Mouse (Mus musculus): ENCODE measurements around the gene Prc1. TPM values are rescaled to one million over a fixed set of nuclear protein-coding genes. Genes with fewer than 3 reads are reported as not detected.

Prc1 gene
- polyA plus RNA-seq, 1 experiment = 258 TPM

DNA sequence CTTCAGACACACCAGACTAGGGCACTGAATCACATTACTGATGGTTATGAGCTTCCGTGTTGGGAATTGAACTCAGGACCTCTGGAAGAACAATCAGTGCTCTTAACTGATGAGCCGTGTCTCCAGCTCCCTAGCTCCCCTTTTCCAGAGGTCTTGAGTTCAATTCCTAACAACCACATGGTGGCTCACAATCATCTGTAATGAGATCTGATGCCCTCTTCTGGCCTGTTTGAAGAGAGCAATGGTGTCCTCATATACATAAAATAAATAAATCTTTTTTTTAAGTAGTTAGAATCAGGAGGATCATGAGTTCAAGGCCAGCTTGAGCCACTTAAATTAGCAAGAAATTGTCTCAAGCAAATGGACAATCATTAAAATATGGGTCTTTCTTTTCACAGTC is 38.3 kb upstream of the Prc1 start:
- Histone ChIP-seq H3K4me1 (ENCODE audit: control insufficient read depth, insufficient read depth, low read length) (peaks cover 2% of the 10 kb centered on the region), H3K36me3 (ENCODE audit: control insufficient read depth, insufficient read depth, low read length, poor library complexity, severe bottlenecking) (no peaks in the 10 kb centered on the region), H3K9me3 (replicated peaks; ENCODE audit: control insufficient read depth, insufficient read depth, low read length, poor library complexity, severe bottlenecking) (no peaks in the 10 kb centered on the region), H3K27ac (ENCODE audit: insufficient read depth, low read length) (no peak overlapping the region), H3K27me3 (ENCODE audit: control insufficient read depth, insufficient read depth, low read length, poor library complexity, severe bottlenecking) (no peaks in the 10 kb centered on the region), H3K4me3 (ENCODE audit: low read depth, low read length) (no peak overlapping the region), H3K9ac (ENCODE audit: low read depth, poor library complexity, severe bottlenecking) (no peak overlapping the region)
- TF ChIP-seq EP300 (IDR thresholded peaks at IDR 0.05; ENCODE audit: insufficient read depth, low read depth, low read length) = no peak
- TF ChIP-seq POLR2A (IDR thresholded peaks at IDR 0.05; ENCODE audit: insufficient read depth, low read length) = no peak
- TF ChIP-seq CTCF (IDR thresholded peaks at IDR 0.05; ENCODE audit: low read depth, low read length) = no peak

DNA sequence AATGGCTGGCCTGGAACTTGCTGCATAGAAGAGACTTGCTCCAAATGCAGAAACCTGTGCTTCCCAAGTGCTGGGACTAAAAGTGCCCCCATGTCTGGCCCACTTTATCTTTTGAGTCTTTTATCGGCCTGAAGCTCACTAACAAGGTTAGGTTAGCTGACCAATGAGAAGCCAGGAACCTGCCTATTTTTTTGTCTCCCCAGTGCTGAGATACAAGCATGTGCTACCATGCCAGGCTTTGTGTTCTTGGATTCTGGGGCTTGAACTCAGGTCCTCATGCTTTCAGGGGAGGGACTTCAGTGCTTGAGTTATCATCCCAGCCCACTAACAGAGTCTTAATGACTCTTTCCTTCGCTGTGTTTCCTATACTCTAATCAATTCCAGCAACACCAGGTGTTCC is 36.5 kb upstream of the Prc1 start:
- Histone ChIP-seq H3K9me3 (replicated peaks; ENCODE audit: control insufficient read depth, insufficient read depth, low read length, poor library complexity, severe bottlenecking) (no peaks in the 10 kb centered on the region), H3K27ac (ENCODE audit: insufficient read depth, low read length) (no peak overlapping the region), H3K9ac (ENCODE audit: low read depth, poor library complexity, severe bottlenecking) (peak overlapping the region; percentile 5; the same call in 1 of the 2 replicates), H3K36me3 (ENCODE audit: control insufficient read depth, insufficient read depth, low read length, poor library complexity, severe bottlenecking) (no peaks in the 10 kb centered on the region), H3K4me1 (ENCODE audit: control insufficient read depth, insufficient read depth, low read length) (peaks cover 2% of the 10 kb centered on the region), H3K4me3 (ENCODE audit: low read depth, low read length) (no peak overlapping the region), H3K27me3 (ENCODE audit: control insufficient read depth, insufficient read depth, low read length, poor library complexity, severe bottlenecking) (no peaks in the 10 kb centered on the region)
- TF ChIP-seq EP300 (IDR thresholded peaks at IDR 0.05; ENCODE audit: insufficient read depth, low read depth, low read length) = no peak
- no peak for TF ChIP-seq POLR2A (IDR thresholded peaks at IDR 0.05; ENCODE audit: insufficient read depth, low read length)
- TF ChIP-seq CTCF (IDR thresholded peaks at IDR 0.05; ENCODE audit: low read depth, low read length) = no peak

DNA sequence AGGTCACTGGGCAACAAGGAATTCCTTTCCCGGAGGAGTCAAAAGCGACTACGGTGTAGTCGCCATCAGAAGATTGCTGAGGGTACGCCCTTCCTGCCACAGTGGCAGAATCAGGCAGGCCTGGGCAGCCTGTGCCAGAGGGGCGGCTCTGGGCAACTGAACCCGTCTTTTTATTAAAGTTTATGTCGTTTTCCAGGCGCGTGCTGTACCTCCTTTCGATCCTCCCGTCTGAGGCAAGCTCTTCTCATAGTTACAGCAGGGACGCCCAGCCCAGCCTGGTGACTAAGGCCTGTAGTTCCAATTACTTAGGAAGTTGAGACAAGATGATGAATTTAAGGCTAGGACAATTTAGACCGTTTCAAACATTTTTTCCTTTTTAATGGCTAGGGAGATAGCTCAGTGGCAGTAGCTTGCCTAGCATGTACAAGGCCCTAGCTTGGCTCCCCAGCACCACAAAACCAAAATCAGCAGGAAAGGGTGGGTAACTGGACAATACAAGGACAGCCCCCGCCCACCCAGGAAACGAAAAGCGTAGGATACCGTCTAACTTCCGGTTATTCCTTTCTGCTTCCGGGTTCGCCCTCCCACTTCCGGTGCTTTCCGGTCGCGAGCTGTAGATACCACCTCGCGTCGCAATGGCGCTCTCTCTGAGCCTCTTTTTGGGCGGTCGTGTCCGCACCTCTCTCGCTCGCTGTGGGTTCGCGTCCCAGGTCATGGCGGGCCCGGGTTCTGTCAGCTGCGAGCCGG is 33.5 kb upstream of the Prc1 start, which contains the start of gene Ngrn:
Ngrn (plus strand) TSS at position 591 of the 747 bp plus-strand sequence.
- H3K4me1 ChIP-seq (ENCODE audit: control insufficient read depth, insufficient read depth, low read length) = peaks cover 2% of the 10 kb centered on the region
- peak within 1 kb of the TSS; percentile 92 for H3K4me3 ChIP-seq (ENCODE audit: low read depth, low read length)
- H3K27ac ChIP-seq (ENCODE audit: insufficient read depth, low read length) = peak within 1 kb of the TSS; percentile 66
- TF ChIP-seq CTCF (IDR thresholded peaks at IDR 0.05; ENCODE audit: low read depth, low read length) (no peak), POLR2A (IDR thresholded peaks at IDR 0.05; ENCODE audit: insufficient read depth, low read length) (peak; percentile 62), EP300 (IDR thresholded peaks at IDR 0.05; ENCODE audit: insufficient read depth, low read depth, low read length) (no peak)
- H3K9me3 ChIP-seq (replicated peaks; ENCODE audit: control insufficient read depth, insufficient read depth, low read length, poor library complexity, severe bottlenecking) = no peaks in the 10 kb centered on the region
- H3K27me3 ChIP-seq (ENCODE audit: control insufficient read depth, insufficient read depth, low read length, poor library complexity, severe bottlenecking) = no peaks in the 10 kb centered on the region
- H3K9ac ChIP-seq (ENCODE audit: low read depth, poor library complexity, severe bottlenecking) = peak within 1 kb of the TSS; percentile 82
- peaks cover 25% of the 10 kb centered on the region for H3K36me3 ChIP-seq (ENCODE audit: control insufficient read depth, insufficient read depth, low read length, poor library complexity, severe bottlenecking)

DNA sequence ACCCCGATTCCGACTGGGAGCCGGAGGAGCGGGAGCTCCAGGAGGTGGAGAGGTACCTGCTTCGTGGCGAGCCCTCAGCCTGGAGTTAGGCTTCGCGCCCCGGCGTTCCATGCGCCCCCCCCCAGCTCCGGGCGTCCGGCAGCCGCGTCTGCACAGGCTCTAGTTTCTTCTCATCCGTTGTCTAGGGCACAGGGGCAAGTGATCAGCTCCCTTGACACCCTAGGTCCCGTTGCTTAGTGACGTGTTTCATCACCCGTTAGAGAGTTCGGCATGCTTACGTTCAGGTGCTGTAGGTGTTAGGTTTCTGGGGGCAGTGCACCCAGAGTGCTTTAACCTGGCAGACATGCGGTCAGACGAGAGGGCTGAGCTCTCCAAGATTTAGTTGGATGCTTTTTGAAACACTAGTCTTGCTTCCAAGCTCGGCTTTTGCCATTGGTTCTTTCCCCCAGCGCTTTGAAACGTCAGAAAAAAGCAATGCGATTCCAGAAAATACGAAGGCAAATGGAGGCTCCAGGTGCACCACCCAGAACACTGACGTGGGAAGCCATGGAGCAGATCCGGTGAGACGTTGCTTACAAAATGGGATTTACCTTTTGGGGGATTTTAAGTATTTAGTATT is 32.8 kb upstream of the Prc1 start:
- H3K4me3 ChIP-seq (ENCODE audit: low read depth, low read length) = peak overlapping the region; percentile 92
- H3K4me1 ChIP-seq (ENCODE audit: control insufficient read depth, insufficient read depth, low read length) = peaks cover 2% of the 10 kb centered on the region
- no peaks in the 10 kb centered on the region for H3K9me3 ChIP-seq (replicated peaks; ENCODE audit: control insufficient read depth, insufficient read depth, low read length, poor library complexity, severe bottlenecking)
- H3K27ac ChIP-seq (ENCODE audit: insufficient read depth, low read length) = peak overlapping the region; percentile 66
- H3K27me3 ChIP-seq (ENCODE audit: control insufficient read depth, insufficient read depth, low read length, poor library complexity, severe bottlenecking) = no peaks in the 10 kb centered on the region
- no peak for TF ChIP-seq POLR2A (IDR thresholded peaks at IDR 0.05; ENCODE audit: insufficient read depth, low read length)
- no peak for TF ChIP-seq CTCF (IDR thresholded peaks at IDR 0.05; ENCODE audit: low read depth, low read length)
- TF ChIP-seq EP300 (IDR thresholded peaks at IDR 0.05; ENCODE audit: insufficient read depth, low read depth, low read length) = no peak
- H3K36me3 ChIP-seq (ENCODE audit: control insufficient read depth, insufficient read depth, low read length, poor library complexity, severe bottlenecking) = peaks cover 26% of the 10 kb centered on the region
- peak overlapping the region; percentile 82 for H3K9ac ChIP-seq (ENCODE audit: low read depth, poor library complexity, severe bottlenecking)

DNA sequence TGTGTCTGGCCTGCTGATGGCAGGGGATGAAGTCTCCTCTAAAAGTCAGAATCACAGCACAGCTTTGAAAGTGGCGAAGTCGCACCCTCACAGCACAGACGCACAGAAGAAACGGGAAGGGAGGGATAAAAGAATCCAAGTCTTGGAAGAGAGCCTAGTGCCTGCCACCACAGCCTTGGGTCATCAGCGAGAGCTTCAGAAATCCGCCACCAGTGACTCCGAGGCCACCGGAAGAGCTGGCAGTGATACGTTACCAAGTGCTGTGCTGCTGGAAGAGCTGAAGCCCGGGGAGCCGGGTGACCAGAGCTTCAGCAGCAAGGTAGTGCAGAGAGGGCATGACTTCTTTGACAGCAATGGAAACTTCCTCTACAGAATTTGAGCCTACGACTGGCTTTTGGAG is 29.6 kb upstream of the Prc1 start:
- TF ChIP-seq CTCF (IDR thresholded peaks at IDR 0.05; ENCODE audit: low read depth, low read length) (no peak), POLR2A (IDR thresholded peaks at IDR 0.05; ENCODE audit: insufficient read depth, low read length) (no peak), EP300 (IDR thresholded peaks at IDR 0.05; ENCODE audit: insufficient read depth, low read depth, low read length) (no peak)
- Histone ChIP-seq H3K4me3 (ENCODE audit: low read depth, low read length) (no peak overlapping the region), H3K27me3 (ENCODE audit: control insufficient read depth, insufficient read depth, low read length, poor library complexity, severe bottlenecking) (no peaks in the 10 kb centered on the region), H3K36me3 (ENCODE audit: control insufficient read depth, insufficient read depth, low read length, poor library complexity, severe bottlenecking) (peaks cover 28% of the 10 kb centered on the region), H3K27ac (ENCODE audit: insufficient read depth, low read length) (no peak overlapping the region), H3K9ac (ENCODE audit: low read depth, poor library complexity, severe bottlenecking) (no peak overlapping the region), H3K9me3 (replicated peaks; ENCODE audit: control insufficient read depth, insufficient read depth, low read length, poor library complexity, severe bottlenecking) (no peaks in the 10 kb centered on the region), H3K4me1 (ENCODE audit: control insufficient read depth, insufficient read depth, low read length) (no peaks in the 10 kb centered on the region)

DNA sequence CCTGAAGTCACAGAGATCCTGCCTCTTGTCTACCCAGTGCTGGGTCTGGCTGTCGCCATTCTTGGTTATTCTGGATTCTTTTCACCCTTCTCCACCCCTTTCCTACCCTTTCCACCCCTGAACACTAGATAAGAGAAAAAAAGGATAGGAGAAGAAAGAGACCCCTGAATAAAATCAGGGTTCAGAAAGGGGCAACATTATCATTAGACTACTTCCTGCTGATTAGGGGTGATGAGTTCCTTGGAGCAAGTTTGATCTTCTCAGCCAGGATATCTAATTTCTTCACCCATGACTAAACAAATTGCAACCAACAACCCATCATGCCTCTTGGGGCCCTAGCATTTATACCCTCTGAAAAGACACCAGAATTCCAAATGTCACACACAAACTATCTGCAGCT is 26.5 kb upstream of the Prc1 start:
- Histone ChIP-seq H3K27me3 (ENCODE audit: control insufficient read depth, insufficient read depth, low read length, poor library complexity, severe bottlenecking) (no peaks in the 10 kb centered on the region), H3K9ac (ENCODE audit: low read depth, poor library complexity, severe bottlenecking) (no peak overlapping the region), H3K36me3 (ENCODE audit: control insufficient read depth, insufficient read depth, low read length, poor library complexity, severe bottlenecking) (peaks cover 28% of the 10 kb centered on the region), H3K9me3 (replicated peaks; ENCODE audit: control insufficient read depth, insufficient read depth, low read length, poor library complexity, severe bottlenecking) (no peaks in the 10 kb centered on the region), H3K27ac (ENCODE audit: insufficient read depth, low read length) (no peak overlapping the region), H3K4me3 (ENCODE audit: low read depth, low read length) (no peak overlapping the region), H3K4me1 (ENCODE audit: control insufficient read depth, insufficient read depth, low read length) (no peaks in the 10 kb centered on the region)
- no peak for TF ChIP-seq POLR2A (IDR thresholded peaks at IDR 0.05; ENCODE audit: insufficient read depth, low read length)
- TF ChIP-seq CTCF (IDR thresholded peaks at IDR 0.05; ENCODE audit: low read depth, low read length) = no peak
- no peak for TF ChIP-seq EP300 (IDR thresholded peaks at IDR 0.05; ENCODE audit: insufficient read depth, low read depth, low read length)
